Mouse (Mus musculus): ENCODE data around the gene Nrap.

DNA sequence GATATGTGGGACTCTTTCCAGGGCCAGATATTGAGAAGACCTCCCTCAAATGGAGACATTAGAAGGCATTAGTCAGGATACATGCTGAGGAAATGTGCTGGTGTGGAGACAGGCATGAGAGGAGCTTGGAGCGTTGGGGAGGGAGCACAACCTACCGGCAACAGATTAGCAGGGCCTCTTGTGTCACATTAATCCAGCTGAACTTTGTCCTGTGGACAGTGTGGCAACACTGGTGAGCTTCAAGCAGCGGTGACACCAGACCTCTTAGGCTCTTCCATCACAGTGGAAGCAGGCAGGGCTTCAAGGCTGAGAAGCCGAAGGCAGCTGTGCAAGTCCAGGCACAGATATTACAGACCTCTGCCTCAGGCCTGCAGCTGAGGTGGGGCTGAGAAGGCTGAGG lies 111.9 kb downstream of the Nrap start:
- TF ChIP-seq CTCF (IDR thresholded peaks at IDR 0.05; ENCODE audit: low read depth) = no peak
- TF ChIP-seq EP300 (IDR thresholded peaks at IDR 0.05; ENCODE audit: low read depth) = no peak
